Mouse (Mus musculus) forebrain, embryonic 12.5 days (tissue): Measurements from ENCODE around the gene Cps1. TPM values are rescaled to one million over a fixed set of nuclear protein-coding genes. Genes with fewer than 3 reads are reported as not detected.

Source experiments
- ATAC-seq: fragments of 200-750 bp; cut with Nextera tagmentation; 2 replicates; pipeline ENCODE4 v1.8.0; 2017; ENCODE audit warnings: moderate TSS enrichment; ENCODE audit not compliant: low FRiP score
- H3K27ac ChIP-seq: fragments of 300-500 bp; sonication (generic); 2 replicates; pipeline ENCODE4 v1.5.1; 2016; ENCODE audit warnings: mild to moderate bottlenecking
- H3K27me3 ChIP-seq: fragments of 300-500 bp; sonication (generic); 2 replicates; pipeline ENCODE4 v1.6.1; 2016; ENCODE audit warnings: mild to moderate bottlenecking
- H3K36me3 ChIP-seq: fragments of 300-500 bp; sonication (generic); replicated peaks from 2 replicates; pipeline ENCODE4 v1.6.1; 2016; ENCODE audit warnings: mild to moderate bottlenecking
- H3K4me1 ChIP-seq: fragments of 300-500 bp; sonication (generic); 2 replicates; pipeline ENCODE4 v1.6.1; 2016
- H3K4me2 ChIP-seq: fragments of 300-500 bp; sonication (generic); 2 replicates; pipeline ENCODE4 v1.6.1; 2016; ENCODE audit warnings: mild to moderate bottlenecking, moderate library complexity
- H3K4me3 ChIP-seq: fragments of 300-500 bp; sonication (generic); replicated peaks from 2 replicates; pipeline ENCODE4 v1.5.1; 2016; ENCODE audit warnings: mild to moderate bottlenecking
- H3K9ac ChIP-seq: fragments of 300-500 bp; sonication (generic); 2 replicates; pipeline ENCODE4 v1.6.1; 2016; ENCODE audit warnings: mild to moderate bottlenecking
- H3K9me3 ChIP-seq: fragments of 300-500 bp; sonication (generic); 2 replicates; pipeline ENCODE4 v1.6.1; 2016
- WGBS: fragments of 180-500 bp; shearing (Covaris S2); methylation state at CpG from one replicate; pipeline ENCODE4 v1.1.7; 2016; 5-methylcytosine and 5-hydroxymethylcytosine counted together
- polyA plus RNA-seq: library from polyadenylated mRNA; unstranded; fragments of >200 nt; fragmentation: Nextera tagmentation; extraction: Ambion mirVana; gene quantifications from 2 replicates; pipeline ENCODE4 v1.2.1, GENCODE M21; 2016

Cps1 gene
- polyA plus RNA-seq, 1 experiment from 2014 or later = 0.08 TPM

DNA sequence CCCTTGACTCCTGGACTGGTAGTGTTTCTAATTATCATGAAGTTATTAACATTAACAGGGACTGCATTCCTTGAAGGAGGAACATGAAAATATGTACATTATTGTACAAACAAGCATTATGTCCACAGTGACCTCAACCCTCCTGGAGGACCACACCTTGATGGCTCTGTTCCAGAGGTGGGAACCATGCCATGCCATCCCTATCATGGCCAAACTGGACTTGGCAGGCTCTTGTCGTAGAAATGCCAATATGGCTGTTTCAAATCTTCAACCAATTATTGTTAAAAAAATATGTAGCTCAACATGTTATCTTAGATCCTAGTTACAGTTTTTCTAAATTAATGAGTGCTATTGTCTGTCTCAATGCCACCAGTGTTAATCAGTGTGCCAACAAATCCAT lies 116.1 kb downstream of the Cps1 start:
- 88% methylated on average over 1 of the region's 1 CpGs for WGBS
- ATAC-seq = no peak

DNA sequence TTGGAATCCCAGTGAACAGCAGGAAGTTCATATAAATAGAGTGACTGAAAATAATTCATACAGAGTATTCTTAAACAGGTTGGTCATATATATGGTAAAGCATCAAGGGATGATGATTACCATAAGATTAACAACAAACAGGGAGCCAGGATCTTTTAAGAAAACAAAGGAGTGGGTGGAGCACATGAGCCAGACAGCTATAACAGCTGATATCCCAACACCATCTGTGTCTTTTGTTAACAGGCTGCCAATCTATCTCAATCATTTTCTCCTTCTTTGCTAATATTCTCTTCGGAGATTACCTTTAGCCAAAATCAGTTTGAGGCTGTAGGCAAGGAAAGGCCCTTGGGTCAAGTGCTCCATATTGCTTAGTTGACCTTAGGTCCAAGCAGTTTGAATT lies 142.4 kb downstream of the Cps1 start:
- H3K4me1 ChIP-seq = no peaks in the 10 kb centered on the region
- no peak overlapping the region for H3K4me2 ChIP-seq
- no peak for ATAC-seq
- H3K27me3 ChIP-seq = no peaks in the 10 kb centered on the region
- no peak overlapping the region for H3K9ac ChIP-seq
- no peaks in the 10 kb centered on the region for H3K9me3 ChIP-seq
- H3K36me3 ChIP-seq = no peaks in the 10 kb centered on the region
- H3K27ac ChIP-seq = no peak overlapping the region
- WGBS = 63% methylated on average over 1 of the region's 1 CpGs
- no peak overlapping the region for H3K4me3 ChIP-seq

More for the DNA sequence above, 116.1 kb downstream of the Cps1 start:
- Histone ChIP-seq H3K9ac (no peak overlapping the region), H3K9me3 (no peaks in the 10 kb centered on the region), H3K27me3 (no peaks in the 10 kb centered on the region), H3K4me2 (no peak overlapping the region), H3K4me3 (no peak overlapping the region), H3K36me3 (no peaks in the 10 kb centered on the region), H3K27ac (no peak overlapping the region), H3K4me1 (no peaks in the 10 kb centered on the region)

DNA sequence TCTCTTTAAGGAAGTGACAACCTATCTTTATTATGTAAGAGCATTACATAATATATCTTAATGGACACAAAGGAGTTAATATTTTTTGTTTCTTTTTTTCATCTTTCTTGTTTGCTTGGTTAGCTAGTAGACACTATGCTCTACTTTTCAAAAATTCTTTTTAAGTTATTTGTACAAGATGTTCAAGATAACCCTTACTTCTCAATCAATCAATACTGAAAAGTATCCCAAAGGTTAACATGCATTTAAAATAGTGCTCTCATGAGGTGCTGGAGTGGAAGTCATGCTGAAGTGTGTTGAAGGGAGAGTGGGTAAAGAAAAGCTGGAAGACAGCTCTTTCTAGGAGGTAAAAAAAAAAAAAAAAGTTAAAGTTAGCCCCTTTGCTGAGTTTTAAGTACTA lies 145.1 kb downstream of the Cps1 start:
- Histone ChIP-seq H3K9me3 (no peaks in the 10 kb centered on the region), H3K4me1 (no peaks in the 10 kb centered on the region), H3K27ac (no peak overlapping the region), H3K27me3 (no peaks in the 10 kb centered on the region), H3K4me3 (no peak overlapping the region), H3K9ac (no peak overlapping the region), H3K36me3 (no peaks in the 10 kb centered on the region), H3K4me2 (no peak overlapping the region)
- no peak for ATAC-seq

DNA sequence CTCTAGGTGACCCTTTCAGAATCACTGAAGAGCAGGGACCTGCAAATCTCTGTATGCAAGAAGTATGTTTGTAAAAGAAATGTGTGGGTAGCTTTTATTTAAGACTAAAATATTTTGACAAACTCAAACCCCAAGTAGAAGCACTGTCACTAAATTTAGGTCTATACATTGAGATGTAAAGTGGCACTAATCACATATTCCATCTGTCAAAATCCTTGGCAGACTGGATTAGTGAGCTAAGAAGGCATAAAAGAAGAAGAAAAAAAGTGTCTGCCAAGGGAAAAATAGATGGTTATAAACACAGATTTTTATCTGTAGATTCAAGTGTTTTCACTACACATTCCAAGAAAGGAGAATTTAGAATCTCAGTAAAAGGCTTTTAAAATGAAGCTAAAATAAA lies 145.6 kb downstream of the Cps1 start:
- Histone ChIP-seq H3K4me2 (no peak overlapping the region), H3K4me1 (no peaks in the 10 kb centered on the region), H3K9me3 (no peaks in the 10 kb centered on the region), H3K27ac (no peak overlapping the region), H3K36me3 (no peaks in the 10 kb centered on the region), H3K4me3 (no peak overlapping the region), H3K27me3 (no peaks in the 10 kb centered on the region), H3K9ac (no peak overlapping the region)
- no peak for ATAC-seq

DNA sequence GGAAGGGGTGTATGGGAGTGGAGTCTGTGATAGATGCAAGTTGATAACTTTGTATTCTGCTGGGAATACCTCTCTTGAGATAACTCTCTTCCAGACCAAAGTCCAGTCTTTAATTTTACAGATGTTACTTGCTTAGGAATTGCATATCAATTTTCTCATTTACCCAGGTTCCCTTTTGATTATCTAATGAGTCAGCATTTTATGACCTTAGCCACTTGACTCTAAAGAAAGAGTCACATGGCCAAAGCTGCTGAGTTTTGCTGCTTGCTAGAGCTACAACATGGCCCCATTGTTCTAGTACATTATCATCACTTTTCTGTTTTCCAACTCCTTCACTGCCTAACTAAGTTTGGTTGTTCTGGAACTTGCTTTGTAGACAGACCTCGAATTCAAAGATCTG lies 153.4 kb downstream of the Cps1 start:
- Histone ChIP-seq H3K27me3 (no peaks in the 10 kb centered on the region), H3K36me3 (no peaks in the 10 kb centered on the region), H3K27ac (no peak overlapping the region), H3K4me2 (no peak overlapping the region), H3K4me3 (no peak overlapping the region), H3K9ac (no peak overlapping the region), H3K4me1 (no peaks in the 10 kb centered on the region), H3K9me3 (no peaks in the 10 kb centered on the region)
- WGBS = 93% methylated on average over 1 of the region's 1 CpGs
- no peak for ATAC-seq

Other genes starting within 250 kb of the Cps1 start
- 0.37 and 2.7 TPM in 2 replicates for gene Myl1, start 177.6 kb upstream of the Cps1 start, polyA plus RNA-seq
- gene Lancl1, start 84.2 kb upstream of the Cps1 start, polyA plus RNA-seq = 90.5 and 92.2 TPM in 2 replicates